Mouse (Mus musculus): ENCODE results near the gene Cyren. TPM values are rescaled to one million over a fixed set of nuclear protein-coding genes. Genes with fewer than 3 reads are reported as not detected.

Gene Cyren
- polyA plus RNA-seq, 1 experiment from 2014 or later = 10.6 TPM

DNA sequence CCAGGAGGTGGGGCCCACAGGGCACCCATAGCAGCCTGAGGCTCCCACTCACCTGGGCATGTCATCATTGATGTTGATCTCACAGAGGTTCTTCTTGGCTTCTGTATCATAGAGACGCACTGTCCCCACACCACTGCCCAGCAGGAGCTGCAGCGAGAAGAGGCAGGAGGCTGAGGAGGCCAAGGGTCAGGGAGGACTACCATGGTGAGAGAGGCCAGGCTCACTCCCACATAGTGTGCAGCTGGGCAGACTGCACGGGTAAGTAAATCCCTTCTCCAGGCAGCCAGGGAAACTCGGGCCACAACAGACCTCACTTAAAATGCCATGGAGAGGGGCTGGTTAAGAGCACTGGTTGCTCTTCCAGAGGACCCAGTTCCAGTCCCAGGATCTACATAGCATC, 11.3 kb upstream of the Cyren start:
- Histone ChIP-seq H3K4me3 (no peak overlapping the region), H3K27ac (replicated peaks) (no peak overlapping the region), H3K27me3 (no peaks in the 10 kb centered on the region), H3K4me2 (no peak overlapping the region), H3K4me1 (replicated peaks) (peaks cover 18% of the 10 kb centered on the region), H3K9ac (no peak overlapping the region), H3K36me3 (peaks cover 82% of the 10 kb centered on the region), H3K9me3 (no peaks in the 10 kb centered on the region)
- WGBS = 60% methylated on average over 4 of the region's 4 CpGs
- no peak for ATAC-seq (ENCODE audit: low read depth)

GRCm38 (mm10) chr6:34887131-34887850, 9.4 kb upstream of the Cyren start:
- H3K9me3 ChIP-seq = no peaks in the 10 kb centered on the region
- 36% methylated on average over 6 of the region's 6 CpGs for WGBS
- H3K36me3 ChIP-seq = peaks cover 81% of the 10 kb centered on the region
- no peak overlapping the region for H3K4me2 ChIP-seq
- H3K4me1 ChIP-seq (replicated peaks) = peaks cover 18% of the 10 kb centered on the region
- peak overlapping the region; percentile 44 for H3K9ac ChIP-seq
- peak overlapping the region; percentile 54 for H3K27ac ChIP-seq (replicated peaks)
- peak; percentile 60; the same call in 1 of the 2 replicates for ATAC-seq (ENCODE audit: low read depth)
- H3K27me3 ChIP-seq = no peaks in the 10 kb centered on the region
- no peak overlapping the region for H3K4me3 ChIP-seq

- WGBS = 82% methylated on average over 7 of the region's 7 CpGs
- no peaks in the 10 kb centered on the region for H3K27me3 ChIP-seq
These were observed 6.9 kb upstream of the Cyren start for GRCm38 (mm10) chr6:34884724-34885123.

DNA sequence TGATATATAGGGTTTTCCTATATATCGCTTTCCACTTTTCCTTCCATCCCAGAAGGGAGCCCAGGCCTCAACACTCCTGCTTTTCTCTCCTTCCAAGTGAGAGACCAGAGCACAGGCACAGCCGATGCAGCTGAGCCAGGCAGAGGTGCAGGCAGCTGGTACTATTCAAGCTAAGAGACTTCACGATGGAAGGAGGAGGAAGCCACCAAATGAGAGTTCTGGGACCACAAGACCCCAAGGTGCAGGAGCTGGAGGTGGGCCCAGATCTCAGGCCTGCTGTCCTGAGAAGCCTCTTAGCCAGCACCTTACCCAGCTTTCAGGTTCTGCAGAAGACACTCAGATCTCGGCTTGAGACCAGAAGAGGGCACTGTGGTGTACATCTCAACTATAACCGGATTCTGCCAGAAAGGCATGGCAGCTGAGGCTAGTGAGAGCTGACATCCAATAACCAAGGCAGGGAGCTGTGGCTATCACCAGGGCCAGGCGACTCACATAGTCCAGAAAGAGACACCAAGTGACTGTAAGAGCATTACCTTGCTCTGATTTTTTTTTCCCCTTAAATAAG, 2.1 kb upstream of the Cyren start:
- Histone ChIP-seq H3K27ac (replicated peaks) (no peak overlapping the region), H3K9me3 (no peaks in the 10 kb centered on the region), H3K4me3 (no peak overlapping the region), H3K4me2 (no peak overlapping the region), H3K36me3 (peaks cover 43% of the 10 kb centered on the region), H3K4me1 (replicated peaks) (peaks cover 22% of the 10 kb centered on the region), H3K27me3 (no peaks in the 10 kb centered on the region), H3K9ac (no peak overlapping the region)
- 57% methylated on average over 6 of the region's 6 CpGs for WGBS
- no peak for ATAC-seq (ENCODE audit: low read depth)

More at GRCm38 (mm10) chr6:34884724-34885123, 6.9 kb upstream of the Cyren start:
- Histone ChIP-seq H3K9me3 (no peaks in the 10 kb centered on the region), H3K4me2 (no peak overlapping the region), H3K4me3 (no peak overlapping the region), H3K36me3 (peaks cover 74% of the 10 kb centered on the region), H3K27ac (replicated peaks) (no peak overlapping the region), H3K4me1 (replicated peaks) (peaks cover 18% of the 10 kb centered on the region), H3K9ac (no peak overlapping the region)
- ATAC-seq (ENCODE audit: low read depth) = no peak

- Histone ChIP-seq H3K4me1 (replicated peaks) (peaks cover 22% of the 10 kb centered on the region), H3K9me3 (no peaks in the 10 kb centered on the region), H3K36me3 (peaks cover 35% of the 10 kb centered on the region), H3K27me3 (no peaks in the 10 kb centered on the region), H3K9ac (no peak overlapping the region), H3K4me2 (no peak overlapping the region), H3K27ac (replicated peaks) (no peak overlapping the region), H3K4me3 (no peak overlapping the region)
- 89% methylated on average over 16 of the region's 16 CpGs for WGBS
- ATAC-seq (ENCODE audit: low read depth) = no peak
These were observed 1.4 kb upstream of the Cyren start for GRCm38 (mm10) chr6:34879101-34879740.

DNA sequence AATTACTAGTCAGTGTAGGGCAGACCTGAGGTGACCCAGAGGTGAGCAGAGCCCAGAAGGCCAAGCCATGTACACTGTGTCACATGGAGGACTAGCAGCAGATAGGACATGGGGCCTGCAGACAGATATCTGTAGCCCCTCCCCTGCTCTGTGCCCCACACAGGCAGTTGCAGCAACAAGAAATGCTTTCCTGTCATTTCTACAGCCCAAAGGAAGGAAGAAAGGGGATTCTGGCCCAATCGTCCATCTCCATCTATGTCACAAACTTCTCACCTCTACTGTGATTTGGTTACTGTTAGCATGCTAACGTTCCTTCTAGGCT, 1.1 kb downstream of the Cyren start:
- H3K36me3 ChIP-seq = peaks cover 15% of the 10 kb centered on the region; the same call in 1 of the 2 replicates
- H3K27ac ChIP-seq (replicated peaks) = peak overlapping the region; percentile 89
- H3K4me2 ChIP-seq = peak overlapping the region; percentile 66
- H3K27me3 ChIP-seq = no peaks in the 10 kb centered on the region
- 41% methylated on average over 2 of the region's 2 CpGs for WGBS
- peaks cover 22% of the 10 kb centered on the region for H3K4me1 ChIP-seq (replicated peaks)
- no peak for ATAC-seq (ENCODE audit: low read depth)
- H3K9ac ChIP-seq = peak overlapping the region; percentile 80
- H3K9me3 ChIP-seq = no peaks in the 10 kb centered on the region
- peak overlapping the region; percentile 56 for H3K4me3 ChIP-seq

- peak overlapping the region; percentile 66 for H3K4me2 ChIP-seq
- no peak for ATAC-seq (ENCODE audit: low read depth)
- peaks cover 14% of the 10 kb centered on the region; the same call in 1 of the 2 replicates for H3K36me3 ChIP-seq
- H3K9ac ChIP-seq = peak overlapping the region; percentile 80; the same call in 1 of the 2 replicates
- H3K4me1 ChIP-seq (replicated peaks) = peaks cover 22% of the 10 kb centered on the region
- H3K9me3 ChIP-seq = no peaks in the 10 kb centered on the region
- H3K27ac ChIP-seq (replicated peaks) = no peak overlapping the region
- 71% methylated on average over 12 of the region's 12 CpGs for WGBS
- no peaks in the 10 kb centered on the region for H3K27me3 ChIP-seq
- H3K4me3 ChIP-seq = 0 out of 2 replicates have a peak overlapping the region, but pooled peaks have one; percentile 56
These were observed 1.7 kb downstream of the Cyren start for GRCm38 (mm10) chr6:34875966-34876834.

DNA sequence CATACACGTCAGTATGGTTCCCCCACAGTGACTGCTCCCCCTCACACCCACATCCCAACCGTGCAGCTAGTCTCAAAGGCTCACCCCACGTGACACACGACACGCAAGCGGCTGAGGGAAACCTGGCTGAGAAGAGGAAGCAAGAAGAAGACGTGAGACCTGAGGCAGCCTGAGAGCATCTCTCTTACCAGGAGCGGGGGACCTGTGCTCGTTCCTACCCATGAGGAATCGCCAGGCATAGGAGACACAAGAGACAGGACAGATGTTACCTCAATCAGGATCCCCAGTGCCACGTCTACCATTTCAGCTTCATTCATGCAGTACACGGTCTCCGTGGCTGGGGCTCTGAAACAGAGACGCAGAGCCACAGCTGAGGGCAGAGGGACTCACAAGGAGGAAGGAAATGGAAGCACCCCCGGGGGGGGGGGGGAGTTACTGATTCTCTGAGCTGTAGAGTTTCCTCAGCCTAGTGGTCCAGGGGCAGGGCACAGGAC, 2.5 kb downstream of the Cyren start:
- H3K9ac ChIP-seq = no peak overlapping the region

GRCm38 (mm10) chr6:34874101-34874921, 3.5 kb downstream of the Cyren start:
- no peak overlapping the region for H3K4me2 ChIP-seq
- H3K27ac ChIP-seq (replicated peaks) = peak overlapping the region; percentile 29; the same call in 1 of the 2 replicates
- H3K9me3 ChIP-seq = no peaks in the 10 kb centered on the region
- no peak overlapping the region for H3K4me3 ChIP-seq
- H3K36me3 ChIP-seq = no peaks in the 10 kb centered on the region
- no peak for ATAC-seq (ENCODE audit: low read depth)
- 73% methylated on average over 21 of the region's 21 CpGs for WGBS
- no peak overlapping the region for H3K9ac ChIP-seq
- H3K27me3 ChIP-seq = no peaks in the 10 kb centered on the region
- H3K4me1 ChIP-seq (replicated peaks) = peaks cover 22% of the 10 kb centered on the region

More for the DNA sequence above, 2.5 kb downstream of the Cyren start:
- Histone ChIP-seq H3K27me3 (no peaks in the 10 kb centered on the region), H3K4me1 (replicated peaks) (peaks cover 22% of the 10 kb centered on the region), H3K9me3 (no peaks in the 10 kb centered on the region), H3K27ac (replicated peaks) (no peak overlapping the region), H3K4me2 (no peak overlapping the region), H3K4me3 (no peak overlapping the region), H3K36me3 (0 out of 2 replicates have a peak, but pooled peaks cover 6% of the 10 kb centered on the region)
- 86% methylated on average over 15 of the region's 15 CpGs for WGBS
- ATAC-seq (ENCODE audit: low read depth) = no peak

GRCm38 (mm10) chr6:34872871-34873270, 5.0 kb downstream of the Cyren start:
- ATAC-seq (ENCODE audit: low read depth) = no peak
- H3K9me3 ChIP-seq = no peaks in the 10 kb centered on the region
- no peaks in the 10 kb centered on the region for H3K27me3 ChIP-seq
- no peak overlapping the region for H3K27ac ChIP-seq (replicated peaks)
- H3K9ac ChIP-seq = no peak overlapping the region
- 92% methylated on average over 10 of the region's 10 CpGs for WGBS
- H3K36me3 ChIP-seq = no peaks in the 10 kb centered on the region
- H3K4me3 ChIP-seq = no peak overlapping the region
- peaks cover 14% of the 10 kb centered on the region for H3K4me1 ChIP-seq (replicated peaks)
- H3K4me2 ChIP-seq = no peak overlapping the region

GRCm38 (mm10) chr6:34871929-34872328, 5.9 kb downstream of the Cyren start:
- ATAC-seq (ENCODE audit: low read depth) = no peak
- 86% methylated on average over 7 of the region's 7 CpGs for WGBS

More at GRCm38 (mm10) chr6:34871929-34872328, 5.9 kb downstream of the Cyren start:
- H3K36me3 ChIP-seq = no peaks in the 10 kb centered on the region
- H3K9me3 ChIP-seq = no peaks in the 10 kb centered on the region
- H3K27ac ChIP-seq (replicated peaks) = no peak overlapping the region
- no peak overlapping the region for H3K4me2 ChIP-seq
- H3K9ac ChIP-seq = no peak overlapping the region
- H3K4me3 ChIP-seq = no peak overlapping the region
- no peaks in the 10 kb centered on the region for H3K27me3 ChIP-seq
- H3K4me1 ChIP-seq (replicated peaks) = peaks cover 9% of the 10 kb centered on the region

Data from neural tube, embryonic 13.5 days (tissue).